Mouse (Mus musculus): ENCODE measurements around the gene D030056L22Rik.
A peak's percentile ranks its signal among the peaks of the same experiment; 100 is the strongest.

The D030056L22Rik gene

GRCm38 (mm10) chr19:18712866-18713300 is at the start of gene D030056L22Rik:
Gene D030056L22Rik, plus strand, starts transcription at chr19:18713193.
- DNase-seq (ENCODE audit: low read depth, low spot score): peak; percentile 99

- DNase-seq (ENCODE audit: low read depth, low spot score): peak; percentile 68
These were observed 49.1 kb upstream of the D030056L22Rik start for GRCm38 (mm10) chr19:18663904-18664303.

GRCm38 (mm10) chr19:18666966-18667365 is 46.0 kb upstream of the D030056L22Rik start:
- DNase-seq (ENCODE audit: low read depth, low spot score): no peak

DNA sequence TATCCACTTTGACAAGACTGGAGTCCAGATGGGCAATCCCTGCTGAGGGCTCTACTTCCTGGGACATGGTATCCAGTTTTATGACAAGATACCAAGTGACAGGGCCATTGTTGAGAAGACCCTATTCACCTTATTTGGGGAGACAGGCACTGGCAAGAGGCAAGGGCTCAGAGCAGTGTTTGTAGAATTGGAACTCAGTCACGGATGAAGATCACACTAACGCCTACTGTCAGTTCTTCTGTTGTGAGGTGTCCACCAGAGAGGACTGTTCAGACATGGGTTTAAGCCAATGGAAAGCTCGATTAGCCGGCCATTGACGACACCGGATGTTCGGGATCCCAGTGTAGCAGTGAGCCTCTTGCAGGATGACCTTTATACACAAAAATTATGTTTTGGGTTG is 43.4 kb upstream of the D030056L22Rik start:
- no peak for DNase-seq (ENCODE audit: low read depth, low spot score)

GRCm38 (mm10) chr19:18670608-18671007 is 42.4 kb upstream of the D030056L22Rik start, which contains the start of gene Carnmt1:
Gene Carnmt1, plus strand, starts transcription at chr19:18670764.
- peak; percentile 98 for DNase-seq (ENCODE audit: low read depth, low spot score)

DNA sequence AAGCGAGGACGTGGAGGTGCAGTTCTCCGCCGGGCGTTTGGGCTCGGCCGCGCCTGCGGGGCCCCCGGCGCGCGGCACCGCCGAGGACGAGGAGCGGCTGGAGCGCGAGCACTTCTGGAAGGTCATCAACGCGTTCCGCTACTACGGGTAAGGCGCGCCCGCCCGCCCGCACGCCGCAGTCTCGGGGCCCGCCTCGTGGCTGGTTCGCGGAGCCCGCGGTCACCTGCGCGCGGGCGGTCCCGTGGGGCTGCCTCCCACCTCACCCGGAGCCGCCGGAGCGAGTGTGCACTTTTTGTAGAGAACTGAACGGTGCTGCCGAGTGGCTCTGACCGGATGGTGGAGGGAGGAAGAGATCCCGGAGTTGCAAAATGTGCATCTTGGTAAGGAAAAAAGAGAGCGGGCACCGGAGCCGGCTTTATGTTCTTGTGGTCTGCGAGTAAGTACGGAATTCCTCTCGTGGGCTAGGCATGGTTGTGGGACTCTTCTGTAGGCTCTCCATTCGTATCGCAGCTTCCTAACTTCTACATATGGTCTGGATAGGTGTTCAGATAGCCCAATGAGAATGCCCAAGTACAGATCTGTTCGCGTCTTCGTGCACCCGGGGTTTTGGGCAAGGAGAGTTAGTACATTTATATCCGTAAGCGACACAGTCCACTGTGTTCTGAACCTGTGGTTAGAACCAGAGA is 41.8 kb upstream of the D030056L22Rik start:
- DNase-seq (ENCODE audit: low read depth, low spot score): peak; percentile 70

GRCm38 (mm10) chr19:18672498-18672897 is 40.5 kb upstream of the D030056L22Rik start:
- DNase-seq (ENCODE audit: low read depth, low spot score): peak; percentile 13

- peak; percentile 13 for DNase-seq (ENCODE audit: low read depth, low spot score)
These were observed 39.9 kb upstream of the D030056L22Rik start for GRCm38 (mm10) chr19:18673116-18673515.

DNA sequence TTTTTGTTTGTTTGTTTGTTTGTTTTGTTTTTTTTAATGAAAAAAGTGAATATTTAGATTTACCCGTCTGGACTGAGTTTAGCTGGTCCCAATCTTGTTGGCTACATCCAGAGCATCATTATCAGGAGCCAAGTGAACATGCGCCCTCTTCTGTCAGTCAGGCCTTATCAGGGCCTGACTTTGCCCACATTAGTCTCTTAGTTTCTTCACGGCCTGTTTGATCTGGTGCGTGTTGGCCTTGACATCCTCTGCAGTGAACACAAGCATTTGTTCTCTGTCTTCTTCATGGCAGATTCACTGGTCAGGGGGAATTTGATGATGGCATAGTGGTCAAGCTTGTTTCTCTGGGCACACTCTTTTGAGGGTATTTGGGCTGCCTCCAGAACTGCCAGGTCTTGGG is 30.9 kb upstream of the D030056L22Rik start:
- DNase-seq (ENCODE audit: low read depth, low spot score): no peak

GRCm38 (mm10) chr19:18687556-18687955 is 25.4 kb upstream of the D030056L22Rik start:
- DNase-seq (ENCODE audit: low read depth, low spot score): peak; percentile 68

DNA sequence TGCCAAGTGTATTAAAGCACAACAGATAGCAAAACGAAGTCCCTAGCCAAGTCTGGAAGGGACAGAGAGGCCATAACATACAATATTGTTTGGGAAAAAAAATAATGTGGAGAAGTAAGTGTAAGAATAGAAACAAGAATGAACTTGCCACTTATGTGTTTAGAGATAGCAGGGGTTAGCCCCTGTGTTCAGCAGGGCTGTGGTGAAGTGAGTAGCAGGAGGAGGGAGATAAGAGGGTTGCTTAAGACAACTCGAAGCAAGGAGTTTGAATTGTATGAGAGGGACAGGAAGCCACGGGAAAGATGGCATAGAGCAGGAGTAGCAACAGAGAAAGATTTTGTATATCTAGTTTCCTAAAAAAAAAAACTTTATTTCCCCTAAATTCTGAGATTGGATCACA is 20.8 kb upstream of the D030056L22Rik start:
- no peak for DNase-seq (ENCODE audit: low read depth, low spot score)

DNA sequence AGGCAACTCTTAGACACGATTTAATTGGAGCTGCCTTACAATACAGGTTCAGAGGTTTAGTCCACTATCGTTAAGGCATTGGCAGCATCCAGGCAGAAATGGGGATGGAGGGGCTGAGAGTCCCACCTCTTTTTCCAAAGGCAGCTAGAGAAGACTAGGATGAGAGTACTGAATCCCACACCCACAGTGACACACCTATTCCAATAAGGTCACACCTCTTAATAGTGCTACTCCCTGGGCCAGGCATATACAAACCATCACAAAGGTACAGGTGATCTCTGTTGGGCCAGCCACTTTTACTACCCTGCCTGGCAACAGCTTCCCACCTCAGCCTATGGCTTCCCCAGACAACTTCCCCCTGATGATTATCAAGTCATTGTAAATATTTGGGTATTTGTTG is 20.2 kb upstream of the D030056L22Rik start:
- DNase-seq (ENCODE audit: low read depth, low spot score): no peak

- no peak for DNase-seq (ENCODE audit: low read depth, low spot score)
These were observed 17.9 kb upstream of the D030056L22Rik start for GRCm38 (mm10) chr19:18695116-18695515.

GRCm38 (mm10) chr19:18695552-18695951 is 17.4 kb upstream of the D030056L22Rik start:
- no peak for DNase-seq (ENCODE audit: low read depth, low spot score)

- DNase-seq (ENCODE audit: low read depth, low spot score): no peak
These were observed 4.9 kb upstream of the D030056L22Rik start for GRCm38 (mm10) chr19:18708101-18708500.

GRCm38 (mm10) chr19:18710903-18711302 is 2.1 kb upstream of the D030056L22Rik start:
- DNase-seq (ENCODE audit: low read depth, low spot score): no peak

DNA sequence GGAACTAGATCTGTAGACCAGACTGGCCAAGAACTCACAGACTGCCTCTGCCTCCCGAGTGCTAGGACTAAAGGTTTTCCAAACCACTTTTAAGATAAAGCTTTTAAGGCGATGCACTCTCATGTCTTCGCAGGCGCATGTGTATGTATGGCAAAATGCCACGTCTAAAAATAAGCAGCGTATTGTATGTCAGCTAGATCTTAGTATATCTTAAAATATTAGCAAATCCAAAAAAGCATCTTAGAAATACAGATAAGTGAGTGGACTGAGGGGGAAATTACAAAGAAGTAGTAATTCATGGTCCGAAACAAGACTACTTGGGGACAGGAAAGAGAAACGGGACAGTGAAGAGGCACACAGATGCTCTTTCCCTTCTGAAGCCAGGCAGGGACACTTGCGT is 1.4 kb upstream of the D030056L22Rik start:
- DNase-seq (ENCODE audit: low read depth, low spot score): no peak

- DNase-seq (ENCODE audit: low read depth, low spot score): peak; percentile 55
These were observed 684 bp upstream of the D030056L22Rik start for GRCm38 (mm10) chr19:18712153-18712865.

- DNase-seq (ENCODE audit: low read depth, low spot score): peak; percentile 69
These were observed 364 bp downstream of the D030056L22Rik start for GRCm38 (mm10) chr19:18713357-18713756.

- peak; percentile 76 for DNase-seq (ENCODE audit: low read depth, low spot score)
These were observed 3.4 kb downstream of the D030056L22Rik start for GRCm38 (mm10) chr19:18716374-18716773.

- DNase-seq (ENCODE audit: low read depth, low spot score): no peak
These were observed 7.3 kb downstream of the D030056L22Rik start for GRCm38 (mm10) chr19:18720337-18720736.

GRCm38 (mm10) chr19:18725186-18725585 is 12.2 kb downstream of the D030056L22Rik start:
- DNase-seq (ENCODE audit: low read depth, low spot score): no peak

DNA sequence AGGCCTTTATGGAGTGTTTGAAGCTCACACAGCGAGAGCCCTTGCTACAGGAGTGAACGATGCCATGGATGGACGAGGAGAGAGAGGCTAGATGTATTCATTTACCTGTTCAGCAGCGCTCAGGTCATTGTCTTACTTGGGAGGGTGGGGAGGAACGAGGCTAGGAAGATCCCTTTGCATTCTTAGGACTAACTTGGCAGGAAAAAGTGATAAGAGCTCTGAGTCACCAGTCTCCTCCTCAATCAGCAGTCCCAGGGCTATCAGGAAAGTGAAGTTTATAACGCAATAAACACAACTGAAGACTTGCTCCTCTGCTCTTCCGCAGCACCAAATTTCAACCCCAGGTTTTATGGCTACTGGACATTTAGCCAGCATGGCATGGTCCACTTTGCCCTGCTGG is 17.3 kb downstream of the D030056L22Rik start:
- DNase-seq (ENCODE audit: low read depth, low spot score): no peak
